Mouse (Mus musculus) myocyte (in vitro differentiated cells): ENCODE measurements around the gene Dao.

Experiments
- CEBPB ChIP-seq: IDR thresholded peaks from 2 replicates; pipeline ENCODE4 v1.6.1; 2011; ENCODE audit warnings: mild to moderate bottlenecking, moderate library complexity; ENCODE audit not compliant: poor library complexity, insufficient read depth, severe bottlenecking
- E2F4 ChIP-seq: IDR thresholded peaks from one replicate; pipeline ENCODE4 v1.6.1; 2011; ENCODE audit warnings: mild to moderate bottlenecking, control low read depth, moderate library complexity; ENCODE audit not compliant: insufficient read depth
- MAX ChIP-seq: IDR thresholded peaks from one replicate; pipeline ENCODE4 v1.6.1; 2011; ENCODE audit warnings: low read depth, mild to moderate bottlenecking, control low read depth
- MYOD1 ChIP-seq, 3 experiments: IDR thresholded peaks; one replicate each; pipeline ENCODE4 v1.6.1; 2011; ENCODE audit warnings: control low read depth in 2 of 3, low read depth in 2 of 3, mild to moderate bottlenecking in 2 of 3, moderate library complexity in 1 of 3; ENCODE audit not compliant: insufficient read length in 2 of 3, control insufficient read depth in 1 of 3
- MYOG ChIP-seq, 3 experiments: IDR thresholded peaks; one replicate each; pipeline ENCODE4 v1.6.1; 2011; ENCODE audit warnings: control low read depth in 2 of 3, low read depth in 2 of 3, mild to moderate bottlenecking in 2 of 3; ENCODE audit not compliant: insufficient read length in 2 of 3, control insufficient read depth in 1 of 3, insufficient read depth in 1 of 3
- POLR2A ChIP-seq: IDR thresholded peaks from one replicate; pipeline ENCODE4 v1.6.1; 2011; ENCODE audit warnings: low read depth, mild to moderate bottlenecking, control low read depth, moderate library complexity; ENCODE audit not compliant: insufficient read length
- POLR2AphosphoS2 ChIP-seq: IDR thresholded peaks from one replicate; pipeline ENCODE4 v1.6.1; 2011; ENCODE audit warnings: low read depth, control low read depth; ENCODE audit not compliant: insufficient read length
- REST ChIP-seq: IDR thresholded peaks from one replicate; pipeline ENCODE4 v1.6.1; 2011; ENCODE audit warnings: mild to moderate bottlenecking, control low read depth, moderate library complexity; ENCODE audit not compliant: insufficient read depth, insufficient read length
- SRF ChIP-seq: IDR thresholded peaks from one replicate; pipeline ENCODE4 v1.6.1; 2011; ENCODE audit warnings: low read depth; ENCODE audit not compliant: control insufficient read depth, insufficient read length
- USF1 ChIP-seq: IDR thresholded peaks from one replicate; pipeline ENCODE4 v1.6.1; 2011; ENCODE audit warnings: low read depth, mild to moderate bottlenecking, control low read depth, moderate library complexity

- TF ChIP-seq POLR2A (no peak), POLR2AphosphoS2 (no peak), USF1 (no peak), MAX (no peak), REST (no peak), MYOD1 (IDR thresholded peaks at IDR 0.05; ENCODE audit: control insufficient read depth in 1 of 3, insufficient read length in 2 of 3, low read depth in 2 of 3) (no peak), E2F4 (no peak), CEBPB (no peak), MYOG (IDR thresholded peaks at IDR 0.05; ENCODE audit: control insufficient read depth in 1 of 3, insufficient read depth in 1 of 3, insufficient read length in 2 of 3, low read depth in 2 of 3) (no peak), SRF (no peak)
Observed at GRCm38 (mm10) chr5:113968371-113968770, 35.1 kb upstream of the Dao start.
